Mouse (Mus musculus) cerebellum, adult 18-20 months (tissue): ENCODE measurements around the gene Ppp1r12b.
A peak's percentile ranks its signal among the peaks of the same experiment; 100 is the strongest.

Experiments used
- DNase-seq, 2 experiments: peaks; one replicate each; pipeline ENCODE4 v3.0.0; 2021

Gene Ppp1r12b

DNA sequence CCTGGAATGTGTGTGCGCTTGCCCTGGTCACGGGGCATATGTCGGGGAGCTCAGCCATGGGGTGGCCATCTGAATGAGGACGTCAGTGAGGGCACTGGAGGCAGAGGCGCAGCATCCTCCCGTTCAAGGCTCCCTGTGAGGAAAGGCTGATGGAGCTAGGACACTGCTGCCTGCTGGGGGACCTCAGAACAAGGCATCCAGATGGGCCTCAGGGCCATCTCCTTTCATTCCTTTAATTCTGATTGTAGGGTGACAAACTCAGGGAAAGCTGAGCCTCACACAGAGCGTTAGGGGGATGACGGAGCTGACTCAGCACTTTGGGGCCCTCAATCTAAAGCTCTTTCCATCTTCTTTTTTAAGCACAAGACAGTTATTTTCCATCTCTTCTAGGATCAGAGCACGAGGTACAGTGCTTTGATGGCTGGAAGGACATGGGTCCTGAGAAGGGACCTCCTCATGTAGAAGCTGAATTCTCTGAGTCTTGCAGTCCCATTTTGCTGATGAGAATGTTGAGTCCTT is 242.9 kb downstream of the Ppp1r12b start:
- DNase-seq, result peak in 1 of 2 experiments; percentile 23

DNA sequence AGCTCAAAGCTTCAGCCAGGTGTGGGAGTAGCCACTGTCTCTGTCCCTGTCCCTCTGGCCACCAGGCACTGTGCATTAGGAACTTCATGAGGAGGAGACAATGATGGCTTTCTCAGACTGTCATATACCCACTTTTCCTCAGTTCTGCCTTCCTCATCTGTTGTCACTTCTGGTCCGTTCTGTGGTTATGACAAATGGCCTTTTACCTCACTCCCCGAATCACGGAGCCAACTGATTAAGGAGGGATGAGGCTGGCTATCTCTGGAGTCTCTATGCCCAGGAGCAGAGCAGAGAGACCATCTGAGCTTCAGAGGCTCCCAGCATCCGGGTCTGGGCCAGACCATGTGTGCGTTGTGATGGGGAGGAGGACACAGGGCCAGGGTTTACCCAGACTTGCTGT is 244.1 kb downstream of the Ppp1r12b start:
- peak; percentile 34 to 42 for DNase-seq

DNA sequence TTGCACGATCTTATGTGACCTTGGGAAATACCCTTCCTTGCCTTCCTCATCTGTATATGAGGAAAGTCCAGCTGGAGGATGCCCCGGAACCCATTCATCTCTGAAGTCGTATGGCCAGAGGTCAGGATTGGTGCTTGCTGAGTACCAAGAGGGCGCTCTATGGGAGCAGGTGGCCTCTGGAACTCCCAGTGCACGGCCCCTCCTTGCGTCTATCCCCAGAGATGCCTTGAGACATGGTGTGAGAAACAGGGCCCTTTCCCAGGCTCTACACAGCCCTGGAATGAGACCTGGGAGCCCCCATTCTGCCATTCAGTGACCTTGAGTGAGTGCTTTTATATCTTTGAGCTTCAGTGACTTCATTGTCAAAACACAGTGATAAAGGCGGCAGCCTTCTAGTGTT is 244.7 kb downstream of the Ppp1r12b start:
- DNase-seq, result peak; percentile 54 to 57

DNA sequence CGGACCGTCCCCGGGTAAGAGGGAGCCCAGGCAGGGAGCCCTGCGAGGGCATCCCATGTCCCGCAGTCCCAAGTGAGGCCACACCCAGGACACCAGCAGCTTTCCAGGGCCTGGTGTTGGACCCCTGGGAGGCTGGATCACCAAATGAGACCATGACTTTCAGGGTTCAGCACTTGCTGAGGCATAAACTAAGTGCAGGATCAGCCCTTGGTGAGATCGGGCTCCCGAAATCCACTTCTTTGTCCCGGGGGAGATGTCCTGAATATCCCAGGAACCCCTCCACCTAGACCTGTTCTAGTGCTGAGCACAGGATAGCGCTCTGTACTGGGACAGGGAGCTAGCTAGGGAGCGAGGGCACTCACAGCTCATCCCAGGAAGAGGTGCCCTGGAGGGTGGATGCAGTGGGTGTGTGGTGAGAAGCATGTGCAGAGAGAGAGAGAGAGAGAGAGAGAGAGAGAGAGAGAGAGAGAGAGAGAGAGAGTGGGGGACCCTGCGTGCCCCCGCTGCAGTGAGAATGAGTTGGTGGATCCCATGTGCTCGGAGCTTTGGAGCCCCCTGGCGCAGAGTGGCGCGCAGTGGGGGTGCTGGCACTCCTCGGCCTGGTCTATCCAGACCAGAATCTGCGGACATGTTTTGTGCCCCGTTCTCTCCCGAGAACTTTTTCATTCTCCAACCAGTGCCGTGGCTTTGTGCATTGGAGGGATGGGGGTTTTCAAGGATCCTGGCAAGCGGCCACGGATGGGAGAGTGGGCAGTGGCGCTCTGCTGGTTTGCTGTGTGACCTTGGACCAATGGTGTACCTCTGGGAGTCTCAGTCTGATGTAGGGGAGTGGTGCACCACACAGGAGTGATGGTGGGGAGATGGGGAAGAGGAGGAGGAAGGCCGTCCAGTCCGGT is 246.1 kb downstream of the Ppp1r12b start:
- peak; percentile 67 to 77 for DNase-seq

DNA sequence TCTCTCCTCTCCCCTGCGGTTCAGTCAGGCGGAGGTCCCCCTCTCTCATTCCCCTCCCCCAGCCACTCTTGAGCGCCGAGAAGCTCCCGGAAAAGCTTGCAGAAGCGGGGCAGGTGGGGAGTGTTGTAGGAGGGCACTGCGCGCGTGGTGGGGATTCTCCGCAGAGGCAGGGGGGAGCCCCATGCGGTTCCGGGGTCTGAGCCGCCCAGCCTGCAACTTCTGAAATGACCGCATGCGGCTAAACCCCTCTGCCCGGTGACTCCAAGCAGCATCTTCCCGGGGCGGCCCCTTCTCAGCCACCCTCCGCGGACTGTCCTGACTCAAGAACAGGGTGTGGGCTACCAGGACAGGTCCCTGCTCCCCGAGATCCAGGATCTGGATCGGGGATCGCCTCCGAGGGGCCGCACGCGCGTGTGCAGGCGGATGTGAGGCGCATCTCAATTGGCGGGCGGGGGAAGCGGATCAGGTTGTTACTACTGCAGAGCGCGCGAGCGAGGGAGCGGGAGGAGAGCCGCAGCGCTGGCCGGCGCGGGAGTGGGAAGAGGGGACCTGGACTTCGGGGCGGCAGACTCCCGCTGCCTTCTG is 246.8 kb downstream of the Ppp1r12b start:
- DNase-seq, result peak; percentile 77 to 81

DNA sequence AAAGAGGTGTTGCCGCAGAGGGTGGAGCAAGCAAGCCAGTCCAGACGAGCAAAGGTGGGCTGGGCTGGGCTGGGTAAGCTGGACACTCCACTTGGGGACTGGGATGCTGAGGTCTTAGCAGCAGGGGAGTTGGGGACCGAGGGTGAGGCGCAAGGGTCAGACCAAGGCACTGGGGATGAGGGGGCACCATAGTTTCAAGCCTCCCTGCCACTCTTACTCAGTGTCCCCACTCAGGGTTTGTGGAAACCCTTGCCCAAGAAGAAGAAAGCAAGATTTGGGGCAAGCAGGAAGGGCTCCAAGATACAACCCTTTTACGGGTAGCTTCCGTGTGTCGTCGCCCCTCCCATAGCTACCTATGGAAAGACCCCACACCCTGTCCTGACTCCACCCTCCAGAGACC is 247.5 kb downstream of the Ppp1r12b start:
- peak in 1 of 2 experiments; percentile 30 for DNase-seq

DNA sequence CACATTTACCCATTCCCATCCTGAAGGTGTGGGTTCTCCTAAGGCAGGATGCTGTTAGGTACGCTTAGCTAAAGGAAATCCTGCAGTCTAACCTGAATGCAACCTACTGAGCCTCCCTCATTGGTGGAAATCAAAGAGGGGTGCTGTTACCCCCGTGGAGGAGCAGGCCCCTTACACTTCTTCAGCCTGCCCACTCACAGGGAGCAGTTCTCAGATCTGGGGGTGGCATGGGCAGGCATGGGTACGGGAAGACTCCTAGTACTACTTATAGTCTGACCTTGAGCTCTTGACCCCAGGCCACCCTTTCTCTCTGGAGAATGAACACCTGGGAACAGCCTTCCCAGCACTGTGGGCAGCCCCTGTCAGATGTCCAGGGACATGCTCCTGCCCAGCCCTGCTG is 248.2 kb downstream of the Ppp1r12b start:
- peak; percentile 22 to 23 for DNase-seq

DNA sequence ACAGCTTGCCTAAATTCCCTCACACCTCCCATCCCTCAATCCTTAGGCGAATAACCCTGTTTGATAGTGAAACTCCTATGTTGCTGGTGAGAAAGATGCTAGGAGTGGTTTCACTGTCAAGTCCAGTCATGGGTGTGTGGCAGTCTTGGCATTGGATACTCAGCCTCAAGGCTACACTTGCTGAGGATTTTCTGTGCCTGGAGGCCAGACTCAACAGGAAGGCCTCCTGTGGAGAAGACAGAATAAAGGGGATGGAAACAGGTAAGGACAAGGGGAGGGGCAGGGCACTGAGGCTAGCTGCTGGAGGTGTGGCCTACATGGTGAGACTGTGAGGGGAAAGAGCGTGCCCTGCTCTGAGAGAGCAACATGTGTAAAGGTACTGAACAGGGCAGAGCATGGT is 249.2 kb downstream of the Ppp1r12b start:
- DNase-seq, result peak; percentile 23 to 26
